Mouse (Mus musculus) testis, adult 2 months (tissue): ENCODE data around the gene Dock7.

Experiments used
- CTCF ChIP-seq: fragments of 200-500 bp; IDR thresholded peaks from 2 replicates; pipeline ENCODE4 v1.5.1; 2012; ENCODE audit warnings: low read depth, mild to moderate bottlenecking, inconsistent platforms, low read length, moderate library complexity; ENCODE audit not compliant: control insufficient read depth, insufficient read depth, insufficient replicate concordance
- POLR2A ChIP-seq: fragments of 200-500 bp; IDR thresholded peaks from 2 replicates; pipeline ENCODE4 v1.6.1; 2012; ENCODE audit warnings: low read depth, mild to moderate bottlenecking, inconsistent platforms, low read length, moderate library complexity; ENCODE audit not compliant: control insufficient read depth

GRCm38 (mm10) chr4:98975741-98976140 lies 145.0 kb downstream of the Dock7 start:
- TF ChIP-seq CTCF, result no peak
- no peak for TF ChIP-seq POLR2A
